Mouse (Mus musculus): Measurements from ENCODE around the gene Nav3. TPM values are rescaled to one million over a fixed set of nuclear protein-coding genes. Genes with fewer than 3 reads are reported as not detected.
A peak's percentile ranks its signal among the peaks of the same experiment; 100 is the strongest.

The Nav3 gene
- polyA plus RNA-seq, 1 experiment from 2014 or later, result 17.6 TPM

DNA sequence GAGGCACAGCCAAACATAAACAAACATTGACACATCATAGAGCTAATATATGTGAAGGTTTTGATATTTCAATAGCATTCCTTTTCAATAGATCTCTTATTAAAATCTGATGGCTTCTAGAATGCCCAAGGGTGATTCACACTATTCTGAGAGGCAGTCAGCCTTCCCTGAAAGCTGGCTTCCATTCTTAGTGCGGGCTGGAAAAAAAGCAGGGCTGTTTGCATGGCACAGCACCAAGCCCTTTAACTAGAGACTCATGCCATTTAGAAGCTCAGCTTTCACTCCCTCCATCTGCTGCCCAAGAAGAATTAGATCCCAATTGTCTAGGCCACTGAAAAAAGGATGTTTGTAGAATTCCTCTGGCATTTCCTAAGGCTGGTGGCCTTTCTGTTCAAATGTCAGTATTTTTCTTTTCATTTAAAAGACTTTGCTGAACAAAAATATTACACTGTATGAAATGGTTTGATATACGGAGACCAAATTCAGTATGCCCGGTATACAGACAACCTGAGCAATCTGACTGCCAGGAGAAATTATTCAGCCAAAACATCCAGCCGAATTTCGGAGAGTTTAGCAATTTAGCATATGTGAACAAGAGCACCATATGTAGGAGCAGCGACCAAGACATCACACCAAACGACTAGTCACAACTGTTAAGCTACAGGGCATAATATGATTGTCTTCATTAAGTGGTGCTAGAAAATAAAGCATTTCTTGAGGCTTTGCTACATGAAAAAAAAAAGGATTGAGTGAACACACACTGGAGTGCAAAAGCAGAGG lies 263.8 kb downstream of the Nav3 start:
- 33% methylated on average over 7 of the region's 7 CpGs for WGBS
- H3K4me3 ChIP-seq (ENCODE audit: low read depth, low read length), result no peak overlapping the region
- H3K9ac ChIP-seq (ENCODE audit: low read length), result no peak overlapping the region
- H3K4me2 ChIP-seq (ENCODE audit: low read length), result no peak overlapping the region
- peaks cover 12% of the 10 kb centered on the region for H3K4me1 ChIP-seq (ENCODE audit: control insufficient read depth, insufficient read depth, low read length)
- H3K27ac ChIP-seq (ENCODE audit: low read depth, low read length), result peak overlapping the region; percentile 74
- no peaks in the 10 kb centered on the region for H3K27me3 ChIP-seq (replicated peaks; ENCODE audit: control insufficient read depth, insufficient read depth, low read length)
- no peaks in the 10 kb centered on the region for H3K9me3 ChIP-seq (replicated peaks; ENCODE audit: control insufficient read depth, low read length)
- DNase-seq (ENCODE audit: low spot score) (peak; percentile 89), ATAC-seq (peak; percentile 89)
- H3K36me3 ChIP-seq (ENCODE audit: control insufficient read depth, insufficient read depth, low read length), result no peaks in the 10 kb centered on the region

DNA sequence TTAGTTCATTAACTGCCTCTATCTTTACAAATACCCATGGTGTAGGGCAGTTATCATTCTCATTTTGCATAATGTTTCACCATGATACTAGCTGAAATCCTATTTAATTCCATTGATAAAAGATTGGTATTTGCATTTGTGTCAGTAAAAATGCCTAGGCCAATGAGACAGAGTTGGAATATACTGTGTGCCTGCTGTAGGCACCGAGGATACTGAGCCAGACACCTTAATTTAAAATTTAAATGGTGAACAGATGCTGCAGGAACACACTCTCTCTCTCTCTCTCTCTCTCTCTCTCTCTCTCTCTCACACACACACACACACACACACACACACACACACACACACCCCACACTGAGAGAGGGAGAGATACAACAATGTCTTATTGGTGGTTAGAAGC lies 269.8 kb downstream of the Nav3 start:
- Histone ChIP-seq H3K9ac (ENCODE audit: low read length) (no peak overlapping the region), H3K4me1 (ENCODE audit: control insufficient read depth, insufficient read depth, low read length) (peaks cover 5% of the 10 kb centered on the region; the same call in 1 of the 2 replicates), H3K36me3 (ENCODE audit: control insufficient read depth, insufficient read depth, low read length) (no peaks in the 10 kb centered on the region), H3K27ac (ENCODE audit: low read depth, low read length) (no peak overlapping the region), H3K4me3 (ENCODE audit: low read depth, low read length) (no peak overlapping the region), H3K9me3 (replicated peaks; ENCODE audit: control insufficient read depth, low read length) (no peaks in the 10 kb centered on the region), H3K27me3 (replicated peaks; ENCODE audit: control insufficient read depth, insufficient read depth, low read length) (no peaks in the 10 kb centered on the region), H3K4me2 (ENCODE audit: low read length) (no peak overlapping the region)
- WGBS, result 39% methylated on average over 1 of the region's 1 CpGs
- DNase-seq (ENCODE audit: low spot score) (no peak), ATAC-seq (peak; percentile 57; the same call in 1 of the 2 replicates)

DNA sequence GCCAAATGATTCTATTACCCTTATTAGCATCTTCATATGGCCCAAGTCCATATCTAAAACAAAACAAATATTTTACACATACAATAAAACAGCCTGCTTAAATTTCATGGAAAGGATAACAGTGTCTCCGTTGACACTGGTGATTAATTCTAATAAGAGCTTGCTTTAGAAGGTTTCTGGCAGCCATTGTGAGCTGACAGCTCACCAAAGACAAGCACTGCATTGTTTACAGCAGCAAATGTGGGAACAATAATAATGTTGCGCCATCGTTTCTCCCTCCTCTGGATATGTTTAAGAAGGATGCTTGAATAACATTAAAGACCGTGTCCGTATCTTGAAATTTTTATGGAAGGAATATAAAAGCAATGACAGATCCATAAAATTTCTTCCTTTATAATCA lies 280.1 kb downstream of the Nav3 start:
- no peak overlapping the region for H3K4me3 ChIP-seq (ENCODE audit: low read depth, low read length)
- DNase-seq (ENCODE audit: low spot score), result no peak
- no peaks in the 10 kb centered on the region for H3K36me3 ChIP-seq (ENCODE audit: control insufficient read depth, insufficient read depth, low read length)
- no peak for ATAC-seq
- H3K4me2 ChIP-seq (ENCODE audit: low read length), result no peak overlapping the region
- H3K27ac ChIP-seq (ENCODE audit: low read depth, low read length), result no peak overlapping the region
- no peak overlapping the region for H3K9ac ChIP-seq (ENCODE audit: low read length)
- no peaks in the 10 kb centered on the region for H3K4me1 ChIP-seq (ENCODE audit: control insufficient read depth, insufficient read depth, low read length)
- H3K9me3 ChIP-seq (replicated peaks; ENCODE audit: control insufficient read depth, low read length), result no peaks in the 10 kb centered on the region
- no peaks in the 10 kb centered on the region for H3K27me3 ChIP-seq (replicated peaks; ENCODE audit: control insufficient read depth, insufficient read depth, low read length)
- WGBS, result 60% methylated on average over 5 of the region's 5 CpGs

DNA sequence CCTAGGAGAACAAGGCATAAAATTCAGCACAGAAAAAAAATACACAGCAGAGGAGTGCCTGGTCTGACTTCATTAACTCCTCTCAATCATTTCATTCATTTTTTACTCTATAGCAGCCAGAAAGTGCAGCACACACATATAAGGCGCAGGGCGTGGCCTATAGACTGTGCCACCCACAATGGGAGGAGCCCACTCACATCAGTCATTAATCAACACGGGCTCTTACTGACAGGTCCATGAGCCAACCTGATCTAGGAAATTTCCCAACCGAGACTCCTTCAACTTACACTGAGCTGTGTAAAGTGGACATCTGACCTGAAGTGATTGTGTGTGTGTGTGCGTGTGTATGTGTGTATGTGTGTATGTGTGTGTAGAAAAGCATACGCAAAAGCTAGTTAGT lies 286.6 kb downstream of the Nav3 start:
- 90% methylated on average over 6 of the region's 6 CpGs for WGBS
- Histone ChIP-seq H3K27ac (ENCODE audit: low read depth, low read length) (no peak overlapping the region), H3K9ac (ENCODE audit: low read length) (no peak overlapping the region), H3K4me1 (ENCODE audit: control insufficient read depth, insufficient read depth, low read length) (no peaks in the 10 kb centered on the region), H3K4me2 (ENCODE audit: low read length) (no peak overlapping the region), H3K36me3 (ENCODE audit: control insufficient read depth, insufficient read depth, low read length) (no peaks in the 10 kb centered on the region), H3K4me3 (ENCODE audit: low read depth, low read length) (no peak overlapping the region), H3K9me3 (replicated peaks; ENCODE audit: control insufficient read depth, low read length) (no peaks in the 10 kb centered on the region), H3K27me3 (replicated peaks; ENCODE audit: control insufficient read depth, insufficient read depth, low read length) (no peaks in the 10 kb centered on the region)
- DNase-seq (ENCODE audit: low spot score), result no peak
- peak; percentile 26; the same call in 1 of the 2 replicates for ATAC-seq

DNA sequence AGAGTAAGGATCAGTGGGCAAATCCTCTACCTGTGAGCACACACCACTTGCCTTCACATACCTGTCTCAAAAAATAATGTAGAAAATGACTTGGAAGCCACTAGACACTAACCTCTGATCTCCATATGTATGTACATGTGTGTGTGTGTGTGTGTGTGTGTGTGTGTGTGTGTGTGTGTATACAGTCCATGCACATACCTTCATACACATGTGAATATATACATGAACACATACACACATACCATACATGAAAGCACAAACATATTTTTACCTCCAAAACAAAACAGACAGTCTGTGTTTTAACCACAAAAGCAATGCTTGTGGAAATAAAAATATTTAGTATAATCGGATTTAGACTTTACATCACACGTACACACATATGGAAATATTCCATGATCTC lies 287.1 kb downstream of the Nav3 start:
- H3K4me1 ChIP-seq (ENCODE audit: control insufficient read depth, insufficient read depth, low read length), result no peaks in the 10 kb centered on the region
- 93% methylated on average over 2 of the region's 2 CpGs for WGBS
- H3K36me3 ChIP-seq (ENCODE audit: control insufficient read depth, insufficient read depth, low read length), result no peaks in the 10 kb centered on the region
- H3K27ac ChIP-seq (ENCODE audit: low read depth, low read length), result no peak overlapping the region
- H3K4me2 ChIP-seq (ENCODE audit: low read length), result no peak overlapping the region
- H3K9ac ChIP-seq (ENCODE audit: low read length), result no peak overlapping the region
- ATAC-seq (no peak), DNase-seq (ENCODE audit: low spot score) (no peak)
- H3K27me3 ChIP-seq (replicated peaks; ENCODE audit: control insufficient read depth, insufficient read depth, low read length), result no peaks in the 10 kb centered on the region
- H3K9me3 ChIP-seq (replicated peaks; ENCODE audit: control insufficient read depth, low read length), result no peaks in the 10 kb centered on the region
- H3K4me3 ChIP-seq (ENCODE audit: low read depth, low read length), result no peak overlapping the region

DNA sequence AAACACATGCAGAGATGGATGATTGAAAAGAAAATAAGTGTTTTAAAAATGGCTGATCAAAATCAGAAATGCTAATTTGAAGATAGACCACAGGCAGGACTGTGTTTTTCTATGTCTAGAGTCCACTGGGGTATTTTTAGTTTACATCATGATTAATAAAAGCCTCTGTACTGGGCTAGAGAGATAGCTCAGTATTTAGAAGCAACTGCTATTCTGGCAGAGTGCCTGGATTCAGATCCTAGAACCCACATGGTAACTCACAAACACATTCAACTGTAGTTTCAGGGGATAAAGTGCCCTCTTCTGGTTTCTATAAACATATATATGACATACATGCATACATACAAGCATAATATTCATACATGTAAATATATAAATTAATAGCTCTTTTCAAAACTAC lies 293.4 kb downstream of the Nav3 start:
- no peak overlapping the region for H3K4me3 ChIP-seq (ENCODE audit: low read depth, low read length)
- no peaks in the 10 kb centered on the region for H3K27me3 ChIP-seq (replicated peaks; ENCODE audit: control insufficient read depth, insufficient read depth, low read length)
- peak; percentile 40 for DNase-seq (ENCODE audit: low spot score)
- H3K4me1 ChIP-seq (ENCODE audit: control insufficient read depth, insufficient read depth, low read length), result no peaks in the 10 kb centered on the region
- ATAC-seq, result no peak
- no peaks in the 10 kb centered on the region for H3K36me3 ChIP-seq (ENCODE audit: control insufficient read depth, insufficient read depth, low read length)
- H3K27ac ChIP-seq (ENCODE audit: low read depth, low read length), result no peak overlapping the region
- no peak overlapping the region for H3K9ac ChIP-seq (ENCODE audit: low read length)
- no peaks in the 10 kb centered on the region for H3K9me3 ChIP-seq (replicated peaks; ENCODE audit: control insufficient read depth, low read length)
- no peak overlapping the region for H3K4me2 ChIP-seq (ENCODE audit: low read length)

DNA sequence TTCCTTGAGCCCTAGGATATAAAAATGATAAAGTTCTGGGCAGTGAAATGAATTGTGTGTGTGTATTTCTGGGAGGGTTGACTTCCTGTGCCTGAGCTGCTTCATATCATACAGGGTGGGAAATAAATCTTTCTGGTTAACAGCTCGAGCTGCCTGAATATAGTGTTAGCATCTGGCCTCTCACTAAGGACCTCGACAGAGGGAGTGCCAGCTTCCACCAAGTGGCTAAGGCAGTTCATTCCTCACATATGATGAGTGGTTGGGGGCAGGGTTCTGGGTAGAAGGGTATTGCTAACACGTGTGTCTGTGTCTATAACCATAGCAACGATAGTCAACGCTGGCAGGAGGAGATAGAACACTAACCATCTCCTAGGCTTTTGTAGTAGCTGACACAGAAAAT lies 295.1 kb downstream of the Nav3 start:
- Histone ChIP-seq H3K4me3 (ENCODE audit: low read depth, low read length) (no peak overlapping the region), H3K27ac (ENCODE audit: low read depth, low read length) (peak overlapping the region; percentile 52; the same call in 1 of the 2 replicates), H3K27me3 (replicated peaks; ENCODE audit: control insufficient read depth, insufficient read depth, low read length) (no peaks in the 10 kb centered on the region), H3K9ac (ENCODE audit: low read length) (no peak overlapping the region), H3K9me3 (replicated peaks; ENCODE audit: control insufficient read depth, low read length) (no peaks in the 10 kb centered on the region), H3K4me2 (ENCODE audit: low read length) (no peak overlapping the region), H3K36me3 (ENCODE audit: control insufficient read depth, insufficient read depth, low read length) (no peaks in the 10 kb centered on the region), H3K4me1 (ENCODE audit: control insufficient read depth, insufficient read depth, low read length) (0 out of 2 replicates have a peak, but pooled peaks cover under 1% of the 10 kb centered on the region)
- 67% methylated on average over 5 of the region's 5 CpGs for WGBS
- DNase-seq (ENCODE audit: low spot score), result peak; percentile 16
- peak; percentile 65; the same call in 1 of the 2 replicates for ATAC-seq

DNA sequence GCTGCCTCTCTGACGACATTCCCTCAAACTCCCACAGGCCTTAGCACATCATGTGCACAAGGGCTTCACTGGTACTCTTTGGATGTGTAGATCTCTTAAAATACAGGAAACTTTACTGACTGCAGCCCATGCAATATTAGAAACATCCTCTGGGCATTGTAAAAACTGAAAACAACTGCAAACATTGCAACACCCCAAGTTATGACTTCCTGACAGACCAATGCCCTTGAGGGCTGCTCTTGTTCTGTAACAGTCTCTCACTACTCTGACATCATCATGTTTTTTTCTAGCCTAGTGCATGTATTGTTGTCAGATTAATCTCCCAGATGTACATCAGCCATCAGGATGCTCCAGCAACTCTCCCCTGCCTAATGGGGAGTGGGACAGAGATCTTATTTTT lies 296.5 kb downstream of the Nav3 start:
- 66% methylated on average over 1 of the region's 1 CpGs for WGBS

DNA sequence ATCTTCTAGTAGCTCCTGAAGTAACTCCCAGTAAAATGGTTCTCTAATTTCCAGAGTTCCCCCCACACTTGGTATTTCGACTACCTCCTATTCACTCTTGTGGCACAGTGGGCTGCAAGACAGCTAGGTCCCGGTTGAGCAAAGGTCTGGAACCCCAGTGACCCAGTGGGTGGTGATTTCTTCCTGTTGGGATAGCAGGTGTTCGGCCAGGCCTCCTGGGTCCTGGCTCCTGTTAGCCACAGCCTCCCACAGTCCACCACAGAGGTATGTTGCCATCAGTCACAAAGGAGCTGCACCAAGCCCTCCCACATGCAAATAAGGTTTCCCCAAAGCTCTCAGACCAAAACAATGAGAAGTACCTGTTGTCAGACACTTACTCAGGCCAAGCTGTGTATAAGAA lies 297.9 kb downstream of the Nav3 start:
- ATAC-seq, result no peak
- Histone ChIP-seq H3K4me3 (ENCODE audit: low read depth, low read length) (no peak overlapping the region), H3K36me3 (ENCODE audit: control insufficient read depth, insufficient read depth, low read length) (no peaks in the 10 kb centered on the region), H3K27me3 (replicated peaks; ENCODE audit: control insufficient read depth, insufficient read depth, low read length) (no peaks in the 10 kb centered on the region), H3K4me2 (ENCODE audit: low read length) (no peak overlapping the region), H3K4me1 (ENCODE audit: control insufficient read depth, insufficient read depth, low read length) (peaks cover 17% of the 10 kb centered on the region), H3K9me3 (replicated peaks; ENCODE audit: control insufficient read depth, low read length) (no peaks in the 10 kb centered on the region), H3K9ac (ENCODE audit: low read length) (no peak overlapping the region), H3K27ac (ENCODE audit: low read depth, low read length) (no peak overlapping the region)
- DNase-seq (ENCODE audit: low spot score), result no peak
- WGBS, result 57% methylated on average over 3 of the region's 3 CpGs

More for the DNA sequence above, 296.5 kb downstream of the Nav3 start:
- peaks cover 6% of the 10 kb centered on the region for H3K4me1 ChIP-seq (ENCODE audit: control insufficient read depth, insufficient read depth, low read length)
- no peaks in the 10 kb centered on the region for H3K9me3 ChIP-seq (replicated peaks; ENCODE audit: control insufficient read depth, low read length)
- no peak overlapping the region for H3K4me2 ChIP-seq (ENCODE audit: low read length)
- ATAC-seq (no peak), DNase-seq (ENCODE audit: low spot score) (no peak)
- no peaks in the 10 kb centered on the region for H3K36me3 ChIP-seq (ENCODE audit: control insufficient read depth, insufficient read depth, low read length)
- H3K4me3 ChIP-seq (ENCODE audit: low read depth, low read length), result no peak overlapping the region
- H3K27me3 ChIP-seq (replicated peaks; ENCODE audit: control insufficient read depth, insufficient read depth, low read length), result no peaks in the 10 kb centered on the region
- H3K27ac ChIP-seq (ENCODE audit: low read depth, low read length), result no peak overlapping the region
- no peak overlapping the region for H3K9ac ChIP-seq (ENCODE audit: low read length)

Measured in forebrain, embryonic 14.5 days (tissue).